Mouse (Mus musculus): ENCODE data around the gene Sh2b2. TPM values are rescaled to one million over a fixed set of nuclear protein-coding genes. Genes with fewer than 3 reads are reported as not detected.

Sh2b2 gene
- polyA plus RNA-seq, 1 experiment = 7.7 TPM

DNA sequence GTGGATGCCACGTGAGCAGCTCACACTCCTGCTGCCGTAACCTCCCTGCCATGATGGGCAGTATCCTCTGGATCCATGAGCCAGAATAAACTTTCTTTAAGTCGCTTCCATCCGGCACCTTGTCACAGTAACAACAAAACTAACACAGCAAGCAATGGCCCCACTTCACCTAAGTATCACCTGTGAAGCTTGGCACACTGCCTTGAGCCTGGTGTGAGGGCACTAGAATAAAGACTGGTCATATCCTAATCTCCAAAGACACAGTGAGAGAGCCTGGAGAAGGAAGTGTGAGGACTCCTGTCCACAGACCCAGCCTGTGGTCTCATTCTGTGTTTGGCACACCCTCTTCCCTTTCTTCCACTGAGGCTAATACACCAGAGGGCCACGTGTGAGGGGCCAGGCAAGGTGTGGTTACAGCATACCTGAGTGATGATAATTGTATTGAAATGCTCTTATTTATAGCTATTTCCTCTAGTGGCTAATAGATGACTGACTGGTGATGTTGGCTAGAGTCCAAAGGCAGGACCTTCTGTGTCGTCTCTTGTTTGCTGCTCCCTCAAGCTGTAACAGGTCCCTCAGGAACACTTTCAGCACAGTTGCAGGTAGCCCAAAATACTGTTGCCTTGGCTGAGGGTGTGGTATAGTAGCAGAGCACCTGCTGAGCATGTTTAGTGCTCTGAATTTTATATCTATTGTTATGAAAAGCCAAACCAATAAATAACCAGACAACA lies 42.2 kb upstream of the Sh2b2 start:
- Histone ChIP-seq H3K4me2 (ENCODE audit: low read depth) (no peak overlapping the region), H3K4me3 (no peak overlapping the region), H3K36me3 (ENCODE audit: control insufficient read depth, insufficient read depth) (peaks cover 30% of the 10 kb centered on the region), H3ac (ENCODE audit: control insufficient read depth, insufficient read length) (no peak overlapping the region), H3K27me3 (ENCODE audit: control insufficient read depth, insufficient read depth, insufficient read length) (no peaks in the 10 kb centered on the region), H3K79me2 (ENCODE audit: control insufficient read depth, insufficient read depth) (no peaks in the 10 kb centered on the region)
- TF ChIP-seq REST (IDR thresholded peaks at IDR 0.05; ENCODE audit: insufficient read depth, insufficient read length) (no peak), E2F4 (IDR thresholded peaks at IDR 0.05; ENCODE audit: insufficient read depth) (no peak), MYOD1 (IDR thresholded peaks at IDR 0.05; ENCODE audit: control insufficient read depth in 1 of 3, insufficient read length in 2 of 3, low read depth in 2 of 3) (no peak), CEBPB (IDR thresholded peaks at IDR 0.05; ENCODE audit: insufficient read depth, poor library complexity, severe bottlenecking) (no peak), POLR2A (IDR thresholded peaks at IDR 0.05; ENCODE audit: insufficient read length, low read depth) (no peak), MYOG (IDR thresholded peaks at IDR 0.05; ENCODE audit: control insufficient read depth in 1 of 3, insufficient read depth in 1 of 3, insufficient read length in 2 of 3, low read depth in 2 of 3) (no peak), TCF12 (IDR thresholded peaks at IDR 0.05; ENCODE audit: insufficient read depth, poor library complexity, severe bottlenecking) (no peak), USF1 (IDR thresholded peaks at IDR 0.05; ENCODE audit: low read depth) (no peak), POLR2AphosphoS2 (IDR thresholded peaks at IDR 0.05; ENCODE audit: insufficient read length, low read depth) (no peak), SRF (IDR thresholded peaks at IDR 0.05; ENCODE audit: control insufficient read depth, insufficient read length, low read depth) (no peak), TCF3 (IDR thresholded peaks at IDR 0.05; ENCODE audit: insufficient read length, low read depth) (no peak), MAX (IDR thresholded peaks at IDR 0.05; ENCODE audit: low read depth) (no peak)

DNA sequence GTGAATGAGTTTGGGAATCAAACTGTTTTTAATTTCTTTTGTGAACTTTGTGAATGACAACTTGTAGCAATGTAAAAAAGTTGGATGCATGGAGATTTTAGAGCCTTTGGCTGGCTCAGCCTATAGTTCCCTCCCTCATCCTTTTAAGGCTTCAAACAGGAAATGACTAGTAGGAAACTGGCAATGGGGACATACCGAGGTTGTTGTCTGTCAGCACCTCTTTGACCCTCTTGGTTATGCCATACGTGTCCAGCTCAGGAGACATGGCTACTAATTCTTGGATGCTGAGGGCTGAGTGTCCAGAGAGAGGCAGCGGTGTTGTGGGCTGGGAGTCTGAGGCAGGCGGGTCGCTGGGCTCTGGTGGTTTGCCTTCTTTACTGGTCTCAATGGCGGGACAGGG lies 40.2 kb upstream of the Sh2b2 start:
- Histone ChIP-seq H3ac (ENCODE audit: control insufficient read depth, insufficient read length) (no peak overlapping the region), H3K36me3 (ENCODE audit: control insufficient read depth, insufficient read depth) (peaks cover 29% of the 10 kb centered on the region), H3K4me3 (no peak overlapping the region), H3K27me3 (ENCODE audit: control insufficient read depth, insufficient read depth, insufficient read length) (no peaks in the 10 kb centered on the region), H3K4me2 (ENCODE audit: low read depth) (no peak overlapping the region), H3K79me2 (ENCODE audit: control insufficient read depth, insufficient read depth) (no peaks in the 10 kb centered on the region)
- TF ChIP-seq CEBPB (IDR thresholded peaks at IDR 0.05; ENCODE audit: insufficient read depth, poor library complexity, severe bottlenecking) = no peak
- TF ChIP-seq POLR2AphosphoS2 (IDR thresholded peaks at IDR 0.05; ENCODE audit: insufficient read length, low read depth) = no peak
- TF ChIP-seq REST (IDR thresholded peaks at IDR 0.05; ENCODE audit: insufficient read depth, insufficient read length) = no peak
- no peak for TF ChIP-seq MYOD1 (IDR thresholded peaks at IDR 0.05; ENCODE audit: control insufficient read depth in 1 of 3, insufficient read length in 2 of 3, low read depth in 2 of 3)
- no peak for TF ChIP-seq MAX (IDR thresholded peaks at IDR 0.05; ENCODE audit: low read depth)
- no peak for TF ChIP-seq TCF3 (IDR thresholded peaks at IDR 0.05; ENCODE audit: insufficient read length, low read depth)
- TF ChIP-seq SRF (IDR thresholded peaks at IDR 0.05; ENCODE audit: control insufficient read depth, insufficient read length, low read depth) = no peak
- TF ChIP-seq POLR2A (IDR thresholded peaks at IDR 0.05; ENCODE audit: insufficient read length, low read depth) = no peak
- TF ChIP-seq MYOG (IDR thresholded peaks at IDR 0.05; ENCODE audit: control insufficient read depth in 1 of 3, insufficient read depth in 1 of 3, insufficient read length in 2 of 3, low read depth in 2 of 3) = no peak
- TF ChIP-seq E2F4 (IDR thresholded peaks at IDR 0.05; ENCODE audit: insufficient read depth) = no peak
- no peak for TF ChIP-seq USF1 (IDR thresholded peaks at IDR 0.05; ENCODE audit: low read depth)
- TF ChIP-seq TCF12 (IDR thresholded peaks at IDR 0.05; ENCODE audit: insufficient read depth, poor library complexity, severe bottlenecking) = no peak

DNA sequence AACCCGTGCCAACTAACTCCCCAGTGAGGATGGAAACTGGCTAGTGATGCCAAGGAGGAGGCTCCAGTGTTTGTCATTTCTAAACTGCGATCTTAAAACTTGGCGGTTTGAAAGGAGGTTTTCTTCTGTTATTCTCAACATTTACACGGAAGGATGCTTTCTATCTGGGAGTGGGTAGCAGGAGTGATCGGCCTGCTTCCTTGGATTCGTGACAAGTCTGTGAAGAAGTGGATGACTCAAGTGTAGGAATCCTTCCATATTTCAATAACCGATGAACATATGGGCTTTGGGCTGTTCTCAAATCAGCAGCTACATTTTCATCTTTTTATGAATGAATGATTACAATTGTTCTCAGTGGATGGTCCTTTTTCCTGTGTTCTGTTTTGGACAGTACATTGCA lies 38.8 kb upstream of the Sh2b2 start:
- Histone ChIP-seq H3ac (ENCODE audit: control insufficient read depth, insufficient read length) (no peak overlapping the region), H3K27me3 (ENCODE audit: control insufficient read depth, insufficient read depth, insufficient read length) (no peaks in the 10 kb centered on the region), H3K79me2 (ENCODE audit: control insufficient read depth, insufficient read depth) (no peaks in the 10 kb centered on the region), H3K4me3 (no peak overlapping the region), H3K4me2 (ENCODE audit: low read depth) (no peak overlapping the region), H3K36me3 (ENCODE audit: control insufficient read depth, insufficient read depth) (peaks cover 32% of the 10 kb centered on the region)
- no peak for TF ChIP-seq MYOG (IDR thresholded peaks at IDR 0.05; ENCODE audit: control insufficient read depth in 1 of 3, insufficient read depth in 1 of 3, insufficient read length in 2 of 3, low read depth in 2 of 3)
- TF ChIP-seq E2F4 (IDR thresholded peaks at IDR 0.05; ENCODE audit: insufficient read depth) = no peak
- no peak for TF ChIP-seq TCF12 (IDR thresholded peaks at IDR 0.05; ENCODE audit: insufficient read depth, poor library complexity, severe bottlenecking)
- TF ChIP-seq MAX (IDR thresholded peaks at IDR 0.05; ENCODE audit: low read depth) = no peak
- TF ChIP-seq TCF3 (IDR thresholded peaks at IDR 0.05; ENCODE audit: insufficient read length, low read depth) = no peak
- TF ChIP-seq POLR2A (IDR thresholded peaks at IDR 0.05; ENCODE audit: insufficient read length, low read depth) = no peak
- TF ChIP-seq REST (IDR thresholded peaks at IDR 0.05; ENCODE audit: insufficient read depth, insufficient read length) = no peak

DNA sequence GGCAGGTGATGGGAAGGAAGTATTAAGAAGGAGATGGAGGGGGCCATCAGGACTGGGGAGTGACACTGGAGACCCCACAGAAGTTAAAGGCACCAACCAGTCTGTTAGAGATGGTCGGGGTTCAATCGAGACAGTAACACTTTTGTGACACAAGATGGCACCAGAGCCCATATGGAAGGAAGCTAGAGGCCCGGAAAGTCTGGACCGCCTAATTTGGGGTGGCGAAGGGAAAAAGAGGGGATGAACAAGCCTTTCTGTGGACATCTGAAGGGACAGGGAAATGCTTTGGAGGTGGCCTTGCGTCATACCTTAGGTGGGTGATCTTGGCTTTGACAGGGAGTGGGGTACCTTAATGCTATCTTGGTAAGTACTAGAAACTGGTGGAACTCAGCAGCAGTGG lies 35.0 kb upstream of the Sh2b2 start:
- Histone ChIP-seq H3K4me2 (ENCODE audit: low read depth) (no peak overlapping the region), H3ac (ENCODE audit: control insufficient read depth, insufficient read length) (no peak overlapping the region)

More for the DNA sequence above, 35.0 kb upstream of the Sh2b2 start:
- Histone ChIP-seq H3K36me3 (ENCODE audit: control insufficient read depth, insufficient read depth) (peaks cover 51% of the 10 kb centered on the region), H3K27me3 (ENCODE audit: control insufficient read depth, insufficient read depth, insufficient read length) (no peaks in the 10 kb centered on the region), H3K4me3 (no peak overlapping the region), H3K79me2 (ENCODE audit: control insufficient read depth, insufficient read depth) (no peaks in the 10 kb centered on the region)
- TF ChIP-seq REST (IDR thresholded peaks at IDR 0.05; ENCODE audit: insufficient read depth, insufficient read length) (no peak), TCF12 (IDR thresholded peaks at IDR 0.05; ENCODE audit: insufficient read depth, poor library complexity, severe bottlenecking) (no peak), POLR2AphosphoS2 (IDR thresholded peaks at IDR 0.05; ENCODE audit: insufficient read length, low read depth) (no peak), MAX (IDR thresholded peaks at IDR 0.05; ENCODE audit: low read depth) (no peak), MYOD1 (IDR thresholded peaks at IDR 0.05; ENCODE audit: control insufficient read depth in 1 of 3, insufficient read length in 2 of 3, low read depth in 2 of 3) (no peak), E2F4 (IDR thresholded peaks at IDR 0.05; ENCODE audit: insufficient read depth) (no peak), TCF3 (IDR thresholded peaks at IDR 0.05; ENCODE audit: insufficient read length, low read depth) (no peak), SRF (IDR thresholded peaks at IDR 0.05; ENCODE audit: control insufficient read depth, insufficient read length, low read depth) (no peak), USF1 (IDR thresholded peaks at IDR 0.05; ENCODE audit: low read depth) (no peak), POLR2A (IDR thresholded peaks at IDR 0.05; ENCODE audit: insufficient read length, low read depth) (no peak), MYOG (IDR thresholded peaks at IDR 0.05; ENCODE audit: control insufficient read depth in 1 of 3, insufficient read depth in 1 of 3, insufficient read length in 2 of 3, low read depth in 2 of 3) (no peak), CEBPB (IDR thresholded peaks at IDR 0.05; ENCODE audit: insufficient read depth, poor library complexity, severe bottlenecking) (no peak)

Data from myocyte (in vitro differentiated cells).